Mouse (Mus musculus): ENCODE measurements at regions not wholly inside any gene's neighbourhood (a gene's known extent, or its start where the extent isn't known, plus 50 kb on each side); places are given as distances from the start of the nearest gene placed in this dataset.
A peak's percentile ranks its signal among the peaks of the same experiment; 100 is the strongest.

GRCm38 (mm10) chr12:112263283-112264056, 117.5 kb downstream of the Kif26a start:
- Histone ChIP-seq H3K9ac (no peak overlapping the region), H3K27me3 (ENCODE audit: control insufficient read depth, insufficient read depth, low read length) (0 out of 2 replicates have a peak, but pooled peaks cover 4% of the 10 kb centered on the region), H3K9me3 (ENCODE audit: control insufficient read depth, low read length) (no peaks in the 10 kb centered on the region), H3K4me3 (replicated peaks; ENCODE audit: low read length) (no peak overlapping the region), H3K4me1 (replicated peaks; ENCODE audit: control insufficient read depth, insufficient read depth, low read length) (no peaks in the 10 kb centered on the region), H3K36me3 (replicated peaks; ENCODE audit: control insufficient read depth, insufficient read depth) (no peaks in the 10 kb centered on the region), H3K27ac (no peak overlapping the region), H3K4me2 (replicated peaks) (no peak overlapping the region)
- WGBS: 78% methylated on average over 14 of the region's 14 CpGs
- ATAC-seq (ENCODE audit: low FRiP score) (peak; percentile 70; the same call in 1 of the 2 replicates), DNase-seq (ENCODE audit: low spot score) (no peak)

GRCm38 (mm10) chr12:112264201-112264600, 118.2 kb downstream of the Kif26a start:
- no peak for DNase-seq (ENCODE audit: low spot score)
- Histone ChIP-seq H3K4me3 (replicated peaks; ENCODE audit: low read length) (no peak overlapping the region), H3K27me3 (ENCODE audit: control insufficient read depth, insufficient read depth, low read length) (0 out of 2 replicates have a peak, but pooled peaks cover 4% of the 10 kb centered on the region), H3K9me3 (ENCODE audit: control insufficient read depth, low read length) (no peaks in the 10 kb centered on the region), H3K9ac (no peak overlapping the region; the same call in 1 of the 2 replicates), H3K4me1 (replicated peaks; ENCODE audit: control insufficient read depth, insufficient read depth, low read length) (no peaks in the 10 kb centered on the region), H3K27ac (no peak overlapping the region), H3K36me3 (replicated peaks; ENCODE audit: control insufficient read depth, insufficient read depth) (no peaks in the 10 kb centered on the region), H3K4me2 (replicated peaks) (no peak overlapping the region)
- no peak for ATAC-seq (ENCODE audit: low FRiP score)
- WGBS: 85% methylated on average over 7 of the region's 7 CpGs

- H3K27me3 ChIP-seq (ENCODE audit: control insufficient read depth, insufficient read depth, low read length): 0 out of 2 replicates have a peak, but pooled peaks cover 4% of the 10 kb centered on the region
- H3K9me3 ChIP-seq (ENCODE audit: control insufficient read depth, low read length): no peaks in the 10 kb centered on the region
- no peak for ATAC-seq (ENCODE audit: low FRiP score)
- no peak overlapping the region for H3K9ac ChIP-seq
- no peak overlapping the region for H3K4me3 ChIP-seq (replicated peaks; ENCODE audit: low read length)
- H3K27ac ChIP-seq: no peak overlapping the region
- no peak for DNase-seq (ENCODE audit: low spot score)
- H3K4me2 ChIP-seq (replicated peaks): no peak overlapping the region
- 79% methylated on average over 10 of the region's 10 CpGs for WGBS
- H3K36me3 ChIP-seq (replicated peaks; ENCODE audit: control insufficient read depth, insufficient read depth): no peaks in the 10 kb centered on the region
- H3K4me1 ChIP-seq (replicated peaks; ENCODE audit: control insufficient read depth, insufficient read depth, low read length): no peaks in the 10 kb centered on the region
Observed at GRCm38 (mm10) chr12:112265289-112265969, 119.4 kb downstream of the Kif26a start.

GRCm38 (mm10) chr12:112274026-112274425, 128.0 kb downstream of the Kif26a start:
- H3K4me2 ChIP-seq (replicated peaks): no peak overlapping the region
- ATAC-seq (ENCODE audit: low FRiP score) (no peak), DNase-seq (ENCODE audit: low spot score) (no peak)
- no peak overlapping the region for H3K9ac ChIP-seq
- H3K4me1 ChIP-seq (replicated peaks; ENCODE audit: control insufficient read depth, insufficient read depth, low read length): peaks cover 19% of the 10 kb centered on the region
- H3K4me3 ChIP-seq (replicated peaks; ENCODE audit: low read length): no peak overlapping the region
- no peaks in the 10 kb centered on the region for H3K9me3 ChIP-seq (ENCODE audit: control insufficient read depth, low read length)
- no peak overlapping the region for H3K27ac ChIP-seq
- H3K36me3 ChIP-seq (replicated peaks; ENCODE audit: control insufficient read depth, insufficient read depth): no peaks in the 10 kb centered on the region
- 84% methylated on average over 6 of the region's 6 CpGs for WGBS
- H3K27me3 ChIP-seq (ENCODE audit: control insufficient read depth, insufficient read depth, low read length): no peaks in the 10 kb centered on the region; the same call in 1 of the 2 replicates

- no peak for ATAC-seq (ENCODE audit: low FRiP score)
- H3K4me3 ChIP-seq (replicated peaks; ENCODE audit: low read length): no peak overlapping the region
- no peaks in the 10 kb centered on the region for H3K9me3 ChIP-seq (ENCODE audit: control insufficient read depth, low read length)
- H3K27me3 ChIP-seq (ENCODE audit: control insufficient read depth, insufficient read depth, low read length): no peaks in the 10 kb centered on the region; the same call in 1 of the 2 replicates
- no peak overlapping the region for H3K9ac ChIP-seq
- DNase-seq (ENCODE audit: low spot score): no peak
- WGBS: 26% methylated on average over 11 of the region's 11 CpGs
- H3K27ac ChIP-seq: no peak overlapping the region
- peaks cover 19% of the 10 kb centered on the region for H3K4me1 ChIP-seq (replicated peaks; ENCODE audit: control insufficient read depth, insufficient read depth, low read length)
- H3K4me2 ChIP-seq (replicated peaks): no peak overlapping the region
- no peaks in the 10 kb centered on the region for H3K36me3 ChIP-seq (replicated peaks; ENCODE audit: control insufficient read depth, insufficient read depth)
Observed at GRCm38 (mm10) chr12:112274756-112275155, 128.7 kb downstream of the Kif26a start.

- no peak overlapping the region for H3K4me3 ChIP-seq (replicated peaks; ENCODE audit: low read length)
- peaks cover 19% of the 10 kb centered on the region for H3K4me1 ChIP-seq (replicated peaks; ENCODE audit: control insufficient read depth, insufficient read depth, low read length)
- H3K9me3 ChIP-seq (ENCODE audit: control insufficient read depth, low read length): no peaks in the 10 kb centered on the region
- no peaks in the 10 kb centered on the region; the same call in 1 of the 2 replicates for H3K27me3 ChIP-seq (ENCODE audit: control insufficient read depth, insufficient read depth, low read length)
- H3K36me3 ChIP-seq (replicated peaks; ENCODE audit: control insufficient read depth, insufficient read depth): no peaks in the 10 kb centered on the region
- no peak overlapping the region for H3K9ac ChIP-seq
- WGBS: 12% methylated on average over 7 of the region's 7 CpGs
- H3K27ac ChIP-seq: no peak overlapping the region
- DNase-seq (ENCODE audit: low spot score) (no peak), ATAC-seq (ENCODE audit: low FRiP score) (no peak)
- no peak overlapping the region for H3K4me2 ChIP-seq (replicated peaks)
Observed at GRCm38 (mm10) chr12:112276651-112277050, 130.6 kb downstream of the Kif26a start.

GRCm38 (mm10) chr12:112277511-112277910, 131.5 kb downstream of the Kif26a start:
- no peak for DNase-seq (ENCODE audit: low spot score)
- Histone ChIP-seq H3K36me3 (replicated peaks; ENCODE audit: control insufficient read depth, insufficient read depth) (no peaks in the 10 kb centered on the region), H3K4me1 (replicated peaks; ENCODE audit: control insufficient read depth, insufficient read depth, low read length) (peaks cover 19% of the 10 kb centered on the region), H3K27ac (no peak overlapping the region), H3K4me2 (replicated peaks) (no peak overlapping the region), H3K9ac (no peak overlapping the region), H3K27me3 (ENCODE audit: control insufficient read depth, insufficient read depth, low read length) (no peaks in the 10 kb centered on the region; the same call in 1 of the 2 replicates), H3K4me3 (replicated peaks; ENCODE audit: low read length) (no peak overlapping the region), H3K9me3 (ENCODE audit: control insufficient read depth, low read length) (no peaks in the 10 kb centered on the region)
- no peak for ATAC-seq (ENCODE audit: low FRiP score)
- 19% methylated on average over 14 of the region's 14 CpGs for WGBS

- ATAC-seq (ENCODE audit: low FRiP score) (no peak), DNase-seq (ENCODE audit: low spot score) (no peak)
- H3K27ac ChIP-seq: no peak overlapping the region
- no peaks in the 10 kb centered on the region for H3K9me3 ChIP-seq (ENCODE audit: control insufficient read depth, low read length)
- no peak overlapping the region for H3K4me2 ChIP-seq (replicated peaks)
- H3K4me3 ChIP-seq (replicated peaks; ENCODE audit: low read length): no peak overlapping the region
- H3K4me1 ChIP-seq (replicated peaks; ENCODE audit: control insufficient read depth, insufficient read depth, low read length): peaks cover 15% of the 10 kb centered on the region
- H3K9ac ChIP-seq: no peak overlapping the region
- H3K27me3 ChIP-seq (ENCODE audit: control insufficient read depth, insufficient read depth, low read length): no peaks in the 10 kb centered on the region
- no peaks in the 10 kb centered on the region for H3K36me3 ChIP-seq (replicated peaks; ENCODE audit: control insufficient read depth, insufficient read depth)
- WGBS: 56% methylated on average over 15 of the region's 15 CpGs
Observed at GRCm38 (mm10) chr12:112285096-112285495, 139.1 kb downstream of the Kif26a start.

GRCm38 (mm10) chr12:112288786-112289185, 142.8 kb downstream of the Kif26a start:
- H3K4me1 ChIP-seq (replicated peaks; ENCODE audit: control insufficient read depth, insufficient read depth, low read length): peaks cover 24% of the 10 kb centered on the region
- H3K9me3 ChIP-seq (ENCODE audit: control insufficient read depth, low read length): no peaks in the 10 kb centered on the region
- H3K36me3 ChIP-seq (replicated peaks; ENCODE audit: control insufficient read depth, insufficient read depth): no peaks in the 10 kb centered on the region
- no peak overlapping the region for H3K27ac ChIP-seq
- no peak overlapping the region for H3K4me2 ChIP-seq (replicated peaks)
- ATAC-seq (ENCODE audit: low FRiP score) (no peak), DNase-seq (ENCODE audit: low spot score) (no peak)
- 0 out of 2 replicates have a peak, but pooled peaks cover 3% of the 10 kb centered on the region for H3K27me3 ChIP-seq (ENCODE audit: control insufficient read depth, insufficient read depth, low read length)
- no peak overlapping the region for H3K4me3 ChIP-seq (replicated peaks; ENCODE audit: low read length)
- 71% methylated on average over 3 of the region's 3 CpGs for WGBS
- H3K9ac ChIP-seq: no peak overlapping the region
